Comparison of ENCODE assay signal across 7 mouse cellular contexts in genomic region chr9:66975239-66975645, GRCm38 (mm10). TPM values are rescaled to one million over a fixed set of nuclear protein-coding genes. Genes with fewer than 3 reads are reported as not detected.
DNase-seq lines count a peak whose midpoint lies in the region; ATAC-seq lines count a peak whose summit lies in the region.

Gene Lactb (minus strand): TSS chr9:66975484.

- WGBS in embryonic facial prominence, embryonic 12.5 days = under 1% methylated on average over 27 of the region's 32 CpGs
- WGBS in limb, embryonic 13.5 days = under 1% methylated on average over 32 of the region's 32 CpGs
- WGBS in midbrain, embryonic 16.5 days = under 1% methylated on average over 23 of the region's 32 CpGs

- H3K9ac ChIP-seq in embryonic facial prominence, embryonic 12.5 days = peak within 1 kb of the TSS; percentile 71
- H3K9ac ChIP-seq in limb, embryonic 13.5 days = peak within 1 kb of the TSS; percentile 79
- peak within 1 kb of the TSS; percentile 85 for H3K9ac ChIP-seq in midbrain, embryonic 16.5 days (ENCODE audit: low read depth, low read length)

- peak within 1 kb of the TSS; percentile 98 for H3K4me3 ChIP-seq in embryonic facial prominence, embryonic 12.5 days
- peak within 1 kb of the TSS; percentile 88 for H3K4me3 ChIP-seq in limb, embryonic 13.5 days
- peak within 1 kb of the TSS; percentile 77 for H3K4me3 ChIP-seq in midbrain, embryonic 16.5 days (ENCODE audit: low read depth, low read length)

- peaks cover 1% of the 10 kb centered on the region for H3K36me3 ChIP-seq in embryonic facial prominence, embryonic 12.5 days
- H3K36me3 ChIP-seq in limb, embryonic 13.5 days = peaks cover 8% of the 10 kb centered on the region
- H3K36me3 ChIP-seq in midbrain, embryonic 16.5 days (ENCODE audit: control insufficient read depth, insufficient read depth, low read length) = peaks cover 6% of the 10 kb centered on the region

- 0 out of 2 replicates have a peak, but pooled peaks cover 5% of the 10 kb centered on the region for H3K4me1 ChIP-seq in embryonic facial prominence, embryonic 12.5 days
- peaks cover 9% of the 10 kb centered on the region; the same call in 1 of the 2 replicates for H3K4me1 ChIP-seq in limb, embryonic 13.5 days
- peaks cover 10% of the 10 kb centered on the region for H3K4me1 ChIP-seq in midbrain, embryonic 16.5 days (ENCODE audit: control insufficient read depth, insufficient read depth, low read length)

- no peaks in the 10 kb centered on the region for H3K9me3 ChIP-seq in embryonic facial prominence, embryonic 12.5 days
- no peaks in the 10 kb centered on the region for H3K9me3 ChIP-seq in limb, embryonic 13.5 days
- H3K9me3 ChIP-seq in midbrain, embryonic 16.5 days (replicated peaks; ENCODE audit: control insufficient read depth, low read length, poor library complexity, severe bottlenecking) = no peaks in the 10 kb centered on the region

- H3K27me3 ChIP-seq in embryonic facial prominence, embryonic 12.5 days = no peaks in the 10 kb centered on the region
- no peaks in the 10 kb centered on the region for H3K27me3 ChIP-seq in limb, embryonic 13.5 days
- no peaks in the 10 kb centered on the region for H3K27me3 ChIP-seq in midbrain, embryonic 16.5 days (ENCODE audit: control insufficient read depth, insufficient read depth, low read depth, low read length)

- H3K4me2 ChIP-seq in embryonic facial prominence, embryonic 12.5 days (replicated peaks) = peak within 1 kb of the TSS; percentile 71
- peak within 1 kb of the TSS; percentile 73 for H3K4me2 ChIP-seq in limb, embryonic 13.5 days (replicated peaks)
- H3K4me2 ChIP-seq in midbrain, embryonic 16.5 days (ENCODE audit: low read length) = peak within 1 kb of the TSS; percentile 63

- peak within 1 kb of the TSS; percentile 84 for H3K27ac ChIP-seq in embryonic facial prominence, embryonic 12.5 days
- H3K27ac ChIP-seq in limb, embryonic 13.5 days = peak within 1 kb of the TSS; percentile 70
- peak within 1 kb of the TSS; percentile 90 for H3K27ac ChIP-seq in midbrain, embryonic 16.5 days (ENCODE audit: low read length)

- peak; percentile 96 for ATAC-seq in embryonic facial prominence, embryonic 12.5 days (ENCODE audit: insufficient number of reproducible peaks, insufficient read depth, low FRiP score, low TSS enrichment)
- ATAC-seq in limb, embryonic 13.5 days (ENCODE audit: low FRiP score, low read depth) = peak; percentile 97
- peak; percentile 99 for ATAC-seq in midbrain, embryonic 16.5 days

- peak; percentile 98 for DNase-seq in adrenal gland, postnatal 25 days
- DNase-seq in heart, adult 18-20 months = peak; percentile 96 to 98
- peak; percentile 97 for DNase-seq in kidney, adult 8-10 months
- peak; percentile 94 to 99 for DNase-seq in spleen, postnatal 10 days (ENCODE audit: low spot score in 2 of 2)

RNA-seq across cellular contexts. Expression of gene Lactb, which starts in this region (rescaled TPM):
- 16.6 and 18.5 TPM in 2 replicates for total RNA-seq in adrenal gland, postnatal 25 days (2021)
- 10.2 and 10.7 TPM in 2 replicates for polyA plus RNA-seq in embryonic facial prominence, embryonic 12.5 days (2016; fragmentation: Nextera tagmentation; extraction: Ambion mirVana)
- total RNA-seq in heart, adult 18-20 months (2021) = 10 to 100 TPM; 23.2 to 24.4 TPM
- 7.5 and 7.8 TPM in 2 replicates for polyA plus RNA-seq in limb, embryonic 13.5 days (2015; fragmentation: Nextera tagmentation; extraction: Ambion mirVana)
- 10.2 and 11.1 TPM in 2 replicates for polyA plus RNA-seq in midbrain, embryonic 16.5 days (2015; fragmentation: Nextera tagmentation; extraction: Ambion mirVana)

Comparison
In these comparisons a context has a peak if more than half of its experiments do, and no peak if none do; other contexts are left out.
1. Peak in every context shown above with its lines: DNase-seq, ATAC-seq, H3K4me3 ChIP-seq and H3K27ac ChIP-seq.